Mouse (Mus musculus): Measurements from ENCODE around the gene Gpr161.

Gpr161 gene

GRCm38 (mm10) chr1:165295489-165295888 is at the start of gene Gpr161:
TSS of gene Gpr161 (plus strand) at chr1:165295789.
- DNase-seq (ENCODE audit: low spot score): no peak

- DNase-seq (ENCODE audit: low spot score): no peak
Observed at GRCm38 (mm10) chr1:165246587-165246986, 49.0 kb upstream of the Gpr161 start.

GRCm38 (mm10) chr1:165247085-165247484 is 48.5 kb upstream of the Gpr161 start:
- no peak for DNase-seq (ENCODE audit: low spot score)

- no peak for DNase-seq (ENCODE audit: low spot score)
Observed at GRCm38 (mm10) chr1:165247788-165248187, 47.8 kb upstream of the Gpr161 start.

- DNase-seq (ENCODE audit: low spot score): no peak
Observed at GRCm38 (mm10) chr1:165248842-165249241, 46.7 kb upstream of the Gpr161 start.

GRCm38 (mm10) chr1:165250546-165250945 is 45.0 kb upstream of the Gpr161 start:
- DNase-seq (ENCODE audit: low spot score): no peak

- DNase-seq (ENCODE audit: low spot score): peak; percentile 20
Observed at GRCm38 (mm10) chr1:165252027-165252671, 43.4 kb upstream of the Gpr161 start.

GRCm38 (mm10) chr1:165274946-165275345 is 20.6 kb upstream of the Gpr161 start:
- DNase-seq (ENCODE audit: low spot score): no peak

- no peak for DNase-seq (ENCODE audit: low spot score)
Observed at GRCm38 (mm10) chr1:165280741-165281140, 14.8 kb upstream of the Gpr161 start.

GRCm38 (mm10) chr1:165281351-165282221 is 14.0 kb upstream of the Gpr161 start:
- DNase-seq (ENCODE audit: low spot score): no peak

GRCm38 (mm10) chr1:165282222-165282966 is 13.2 kb upstream of the Gpr161 start:
- DNase-seq (ENCODE audit: low spot score): no peak

- DNase-seq (ENCODE audit: low spot score): no peak
Observed at GRCm38 (mm10) chr1:165282967-165283345, 12.6 kb upstream of the Gpr161 start.

- no peak for DNase-seq (ENCODE audit: low spot score)
Observed at GRCm38 (mm10) chr1:165284096-165284495, 11.5 kb upstream of the Gpr161 start.

- DNase-seq (ENCODE audit: low spot score): no peak
Observed at GRCm38 (mm10) chr1:165288165-165288564, 7.4 kb upstream of the Gpr161 start.

GRCm38 (mm10) chr1:165289831-165290230 is 5.8 kb upstream of the Gpr161 start:
- peak; percentile 11 for DNase-seq (ENCODE audit: low spot score)

GRCm38 (mm10) chr1:165291606-165292005 is 4.0 kb upstream of the Gpr161 start:
- no peak for DNase-seq (ENCODE audit: low spot score)

GRCm38 (mm10) chr1:165301108-165301507 is 5.5 kb downstream of the Gpr161 start:
- no peak for DNase-seq (ENCODE audit: low spot score)

GRCm38 (mm10) chr1:165301567-165301966 is 6.0 kb downstream of the Gpr161 start:
- no peak for DNase-seq (ENCODE audit: low spot score)

- DNase-seq (ENCODE audit: low spot score): no peak
Observed at GRCm38 (mm10) chr1:165302455-165303208, 7.0 kb downstream of the Gpr161 start.

- no peak for DNase-seq (ENCODE audit: low spot score)
Observed at GRCm38 (mm10) chr1:165303209-165303608, 7.6 kb downstream of the Gpr161 start.

- no peak for DNase-seq (ENCODE audit: low spot score)
Observed at GRCm38 (mm10) chr1:165304341-165304740, 8.8 kb downstream of the Gpr161 start.

- no peak for DNase-seq (ENCODE audit: low spot score)
Observed at GRCm38 (mm10) chr1:165308180-165308579, 12.6 kb downstream of the Gpr161 start.
